Mouse (Mus musculus) midbrain, embryonic 16.5 days (tissue): ENCODE data around the gene Gm5142. TPM values are rescaled to one million over a fixed set of nuclear protein-coding genes. Genes with fewer than 3 reads are reported as not detected.
A peak's percentile ranks its signal among the peaks of the same experiment; 100 is the strongest.

Experiments
- ATAC-seq: fragments of 200-750 bp; cut with Nextera tagmentation; 2 replicates; pipeline ENCODE4 v1.8.0; 2017; ENCODE audit warnings: moderate TSS enrichment
- H3K27ac ChIP-seq: fragments of 300-500 bp; sonication (generic); 2 replicates; pipeline ENCODE4 v1.5.1; 2014; ENCODE audit warnings: mild to moderate bottlenecking, low read length, mixed read lengths
- H3K27me3 ChIP-seq: fragments of 300-500 bp; sonication (generic); 2 replicates; pipeline ENCODE4 v1.6.1; 2014; ENCODE audit warnings: low read depth, low read length, mixed read lengths; ENCODE audit not compliant: control insufficient read depth, insufficient read depth
- H3K36me3 ChIP-seq: fragments of 300-500 bp; sonication (generic); 2 replicates; pipeline ENCODE4 v1.6.1; 2014; ENCODE audit warnings: mild to moderate bottlenecking, low read length, moderate library complexity, mixed read lengths; ENCODE audit not compliant: control insufficient read depth, insufficient read depth
- H3K4me1 ChIP-seq: fragments of 300-500 bp; sonication (generic); 2 replicates; pipeline ENCODE4 v1.6.1; 2014; ENCODE audit warnings: mild to moderate bottlenecking, low read length, mixed read lengths; ENCODE audit not compliant: control insufficient read depth, insufficient read depth
- H3K4me2 ChIP-seq: fragments of 300-500 bp; sonication (generic); 2 replicates; pipeline ENCODE4 v1.6.1; 2014; ENCODE audit warnings: mild to moderate bottlenecking, low read length, mixed read lengths
- H3K4me3 ChIP-seq: fragments of 300-500 bp; sonication (generic); 2 replicates; pipeline ENCODE4 v1.5.1; 2014; ENCODE audit warnings: low read depth, mild to moderate bottlenecking, low read length, moderate library complexity, mixed read lengths
- H3K9ac ChIP-seq: fragments of 300-500 bp; sonication (generic); 2 replicates; pipeline ENCODE4 v1.6.1; 2014; ENCODE audit warnings: low read depth, low read length, mixed read lengths
- H3K9me3 ChIP-seq: fragments of 300-500 bp; sonication (generic); replicated peaks from 2 replicates; pipeline ENCODE4 v1.6.1; 2014; ENCODE audit warnings: mild to moderate bottlenecking, low read length, mixed read lengths; ENCODE audit not compliant: control insufficient read depth, poor library complexity, severe bottlenecking
- WGBS: fragments of 180-500 bp; shearing (Covaris S2); extraction: QIAGEN DNeasy Blood & Tissue Kit; methylation state at CpG from one replicate; pipeline ENCODE4 v1.1.7; 2014; 5-methylcytosine and 5-hydroxymethylcytosine counted together
- polyA plus RNA-seq: library from polyadenylated mRNA; unstranded; fragments of >200 nt; fragmentation: Nextera tagmentation; extraction: Ambion mirVana; gene quantifications from 2 replicates; pipeline ENCODE4 v1.2.1, GENCODE M21; 2015

Gene Gm5142
- polyA plus RNA-seq, 1 experiment from 2014 or later, result not detected

- peak within 1 kb of the TSS; percentile 75 for H3K4me2 ChIP-seq
- no peaks in the 10 kb centered on the region for H3K27me3 ChIP-seq
- peak within 1 kb of the TSS; percentile 96 for H3K9ac ChIP-seq
- under 1% methylated on average over 90 of the region's 96 CpGs for WGBS
- peaks cover 36% of the 10 kb centered on the region for H3K4me1 ChIP-seq
- H3K9me3 ChIP-seq, result no peaks in the 10 kb centered on the region
- H3K4me3 ChIP-seq, result peak within 1 kb of the TSS; percentile 88
- ATAC-seq, result peak; percentile 96
- H3K27ac ChIP-seq, result peak within 1 kb of the TSS; percentile 98
- H3K36me3 ChIP-seq, result no peaks in the 10 kb centered on the region
Measured at GRCm38 (mm10) chr14:59200711-59201603, 22.4 kb upstream of the Gm5142 start, which contains the start of gene Rcbtb1. Rcbtb1 (plus strand) TSS chr14:59201209.

GRCm38 (mm10) chr14:59186121-59186520 lies 7.6 kb upstream of the Gm5142 start:
- Histone ChIP-seq H3K4me1 (no peaks in the 10 kb centered on the region), H3K27me3 (no peaks in the 10 kb centered on the region), H3K4me2 (no peak overlapping the region), H3K9me3 (no peaks in the 10 kb centered on the region), H3K9ac (no peak overlapping the region), H3K4me3 (no peak overlapping the region), H3K36me3 (no peaks in the 10 kb centered on the region), H3K27ac (no peak overlapping the region)
- 87% methylated on average over 2 of the region's 2 CpGs for WGBS
- no peak for ATAC-seq

- Histone ChIP-seq H3K36me3 (no peaks in the 10 kb centered on the region), H3K4me1 (no peaks in the 10 kb centered on the region), H3K4me2 (no peak overlapping the region), H3K9me3 (no peaks in the 10 kb centered on the region), H3K9ac (no peak overlapping the region), H3K27me3 (no peaks in the 10 kb centered on the region), H3K4me3 (no peak overlapping the region), H3K27ac (no peak overlapping the region)
- ATAC-seq, result no peak
Measured at GRCm38 (mm10) chr14:59185514-59185913, 7.0 kb upstream of the Gm5142 start.

- Histone ChIP-seq H3K9me3 (no peaks in the 10 kb centered on the region), H3K36me3 (no peaks in the 10 kb centered on the region), H3K27me3 (no peaks in the 10 kb centered on the region), H3K27ac (no peak overlapping the region), H3K9ac (no peak overlapping the region), H3K4me1 (no peaks in the 10 kb centered on the region), H3K4me2 (no peak overlapping the region), H3K4me3 (no peak overlapping the region)
- ATAC-seq, result no peak
- WGBS, result 87% methylated on average over 2 of the region's 2 CpGs
Measured at GRCm38 (mm10) chr14:59182732-59183131, 4.2 kb upstream of the Gm5142 start.

GRCm38 (mm10) chr14:59157016-59157698 lies 21.4 kb downstream of the Gm5142 start:
- no peaks in the 10 kb centered on the region for H3K4me1 ChIP-seq
- H3K9ac ChIP-seq, result no peak overlapping the region
- H3K36me3 ChIP-seq, result no peaks in the 10 kb centered on the region
- H3K4me3 ChIP-seq, result no peak overlapping the region
- no peaks in the 10 kb centered on the region for H3K9me3 ChIP-seq
- H3K27me3 ChIP-seq, result no peaks in the 10 kb centered on the region
- no peak for ATAC-seq
- WGBS, result 76% methylated on average over 3 of the region's 3 CpGs
- H3K4me2 ChIP-seq, result no peak overlapping the region
- no peak overlapping the region for H3K27ac ChIP-seq

GRCm38 (mm10) chr14:59155589-59155988 lies 23.0 kb downstream of the Gm5142 start:
- ATAC-seq, result no peak
- no peaks in the 10 kb centered on the region for H3K27me3 ChIP-seq
- no peak overlapping the region for H3K4me3 ChIP-seq
- no peaks in the 10 kb centered on the region for H3K4me1 ChIP-seq
- no peak overlapping the region for H3K27ac ChIP-seq
- WGBS, result 82% methylated on average over 2 of the region's 2 CpGs
- H3K9me3 ChIP-seq, result no peaks in the 10 kb centered on the region
- no peaks in the 10 kb centered on the region for H3K36me3 ChIP-seq
- no peak overlapping the region for H3K4me2 ChIP-seq
- H3K9ac ChIP-seq, result no peak overlapping the region

GRCm38 (mm10) chr14:59142793-59143192 lies 35.8 kb downstream of the Gm5142 start, which contains the start of gene 1700129C05Rik:
1700129C05Rik (minus strand) TSS chr14:59142893.
- WGBS, result 96% methylated on average over 4 of the region's 4 CpGs
- no peaks in the 10 kb centered on the region for H3K27me3 ChIP-seq
- no peak within 1 kb of the TSS for H3K9ac ChIP-seq

GRCm38 (mm10) chr14:59114281-59114680 lies 64.3 kb downstream of the Gm5142 start:
- no peak overlapping the region for H3K4me3 ChIP-seq
- H3K27me3 ChIP-seq, result no peaks in the 10 kb centered on the region
- no peak overlapping the region for H3K27ac ChIP-seq
- WGBS, result 1% methylated on average over 2 of the region's 2 CpGs
- no peaks in the 10 kb centered on the region for H3K36me3 ChIP-seq
- no peaks in the 10 kb centered on the region for H3K9me3 ChIP-seq
- no peak for ATAC-seq
- H3K9ac ChIP-seq, result no peak overlapping the region
- no peaks in the 10 kb centered on the region for H3K4me1 ChIP-seq
- H3K4me2 ChIP-seq, result no peak overlapping the region

More at GRCm38 (mm10) chr14:59142793-59143192, 35.8 kb downstream of the Gm5142 start, which contains the start of gene 1700129C05Rik:
- Histone ChIP-seq H3K4me1 (no peaks in the 10 kb centered on the region), H3K4me3 (no peak within 1 kb of the TSS), H3K36me3 (no peaks in the 10 kb centered on the region), H3K4me2 (no peak within 1 kb of the TSS), H3K27ac (no peak within 1 kb of the TSS), H3K9me3 (no peaks in the 10 kb centered on the region)
- no peak for ATAC-seq
